Mouse (Mus musculus) left cerebral cortex, adult 8-10 months (tissue): ENCODE results near the gene Olfr1263. TPM values are rescaled to one million over a fixed set of nuclear protein-coding genes. Genes with fewer than 3 reads are reported as not detected.

Experiments
- DNase-seq, 2 experiments: peaks; one replicate each; pipeline ENCODE4 v3.0.0; 2022; ENCODE audit warnings: low spot score in 2 of 2
- total RNA-seq, 4 experiments: library from RNA; stranded (reverse); gene quantifications; 2 replicates each; pipeline ENCODE4 v1.2.4; 2022

Gene Olfr1263
- total RNA-seq, result not detected

- DNase-seq, result no peak
Measured at GRCm38 (mm10) chr2:90011831-90012230, at the start of gene Olfr1263. Gene Olfr1263 (plus strand): TSS chr2:90012131.

- peak in 1 of 2 experiments; percentile 6 for DNase-seq
Measured at GRCm38 (mm10) chr2:89974184-89974583, 37.7 kb upstream of the Olfr1263 start, which contains the start of gene Olfr1260. Gene Olfr1260 (plus strand): TSS chr2:89974340.

- DNase-seq, result no peak
Measured at GRCm38 (mm10) chr2:89977709-89978108, 34.2 kb upstream of the Olfr1263 start.

- DNase-seq, result no peak
Measured at GRCm38 (mm10) chr2:89990921-89991320, 21.0 kb upstream of the Olfr1263 start, which contains the start of gene Olfr1261. Gene Olfr1261 (plus strand): TSS chr2:89991221.

GRCm38 (mm10) chr2:89999845-90000244 lies 12.1 kb upstream of the Olfr1263 start, which contains the start of gene Olfr1262:
Gene Olfr1262 (plus strand): TSS chr2:90000145.
- DNase-seq, result no peak

- DNase-seq, result no peak
Measured at GRCm38 (mm10) chr2:90025477-90025876, 13.5 kb downstream of the Olfr1263 start, which contains the start of gene Olfr1264. Gene Olfr1264 (minus strand): TSS chr2:90025577.

GRCm38 (mm10) chr2:90035037-90035436 lies 23.1 kb downstream of the Olfr1263 start, which contains the start of gene Olfr1265:
Gene Olfr1265 (plus strand): TSS chr2:90035337.
- DNase-seq, result no peak

GRCm38 (mm10) chr2:90063494-90063893 lies 51.6 kb downstream of the Olfr1263 start, which contains the start of gene Olfr140:
Gene Olfr140 (minus strand): TSS chr2:90063594.
- DNase-seq, result no peak

Other genes with a start within 250 kb of the Olfr1263 start
- not detected for gene Olfr1254, start 218.5 kb upstream of the Olfr1263 start, total RNA-seq
- not detected for gene Olfr1255, start 200.1 kb upstream of the Olfr1263 start, total RNA-seq
- gene Olfr1256, start 170.6 kb upstream of the Olfr1263 start, total RNA-seq, result not detected
- gene Olfr48, start 163.9 kb upstream of the Olfr1263 start, total RNA-seq, result not detected
- gene Olfr1257, start 133.7 kb upstream of the Olfr1263 start, total RNA-seq, result not detected
- not detected for gene Olfr1258, start 84.8 kb upstream of the Olfr1263 start, total RNA-seq
- not detected for gene Olfr1259, start 63.5 kb upstream of the Olfr1263 start, total RNA-seq
- not detected for gene Olfr1260, start 37.8 kb upstream of the Olfr1263 start, total RNA-seq
- not detected for gene Olfr1261, start 20.9 kb upstream of the Olfr1263 start, total RNA-seq
- gene Olfr1262, start 12.0 kb upstream of the Olfr1263 start, total RNA-seq, result not detected
- not detected for gene Olfr1264, start 13.4 kb downstream of the Olfr1263 start, total RNA-seq
- not detected for gene Olfr1265, start 23.2 kb downstream of the Olfr1263 start, total RNA-seq
- not detected for gene Olfr140, start 51.5 kb downstream of the Olfr1263 start, total RNA-seq
- not detected for gene Olfr1269, start 109.3 kb downstream of the Olfr1263 start, total RNA-seq
- gene Olfr32, start 130.2 kb downstream of the Olfr1263 start, total RNA-seq, result not detected
- gene Olfr1270, start 141.0 kb downstream of the Olfr1263 start, total RNA-seq, result not detected
- gene Olfr1506, start 212.4 kb downstream of the Olfr1263 start, total RNA-seq, result under 1 TPM in 1 of 4 experiments, not detected in 3; 0.32 TPM
- gene Olfr142, start 245.5 kb downstream of the Olfr1263 start, total RNA-seq, result not detected